Mouse (Mus musculus): ENCODE results near the gene Ttc39a.

Ttc39a gene

GRCm38 (mm10) chr4:109420138-109420795 lies 13.8 kb downstream of the Ttc39a start:
- in situ Hi-C loops (cut with MseI, MboI): no loop called here

- in situ Hi-C loops (cut with MseI, MboI): no loop called here
Observed at GRCm38 (mm10) chr4:109421608-109422007, 15.2 kb downstream of the Ttc39a start.

GRCm38 (mm10) chr4:109422436-109422835 lies 16.0 kb downstream of the Ttc39a start:
- in situ Hi-C loops (cut with MseI, MboI): no loop called here

- in situ Hi-C loops (cut with MseI, MboI): no loop called here
Observed at GRCm38 (mm10) chr4:109423438-109423837, 17.0 kb downstream of the Ttc39a start.

- in situ Hi-C loops (cut with MseI, MboI): no loop called here
Observed at GRCm38 (mm10) chr4:109427058-109427457, 20.6 kb downstream of the Ttc39a start.

- in situ Hi-C loops (cut with MseI, MboI): no loop called here
Observed at GRCm38 (mm10) chr4:109430250-109430649, 23.8 kb downstream of the Ttc39a start.

GRCm38 (mm10) chr4:109430854-109431253 lies 24.4 kb downstream of the Ttc39a start:
- in situ Hi-C loops (cut with MseI, MboI): no loop called here

GRCm38 (mm10) chr4:109432668-109433375 lies 26.4 kb downstream of the Ttc39a start:
- in situ Hi-C loops (cut with MseI, MboI): no loop called here

GRCm38 (mm10) chr4:109433641-109434040 lies 27.2 kb downstream of the Ttc39a start:
- in situ Hi-C loops (cut with MseI, MboI): no loop called here

GRCm38 (mm10) chr4:109434256-109434655 lies 27.8 kb downstream of the Ttc39a start:
- in situ Hi-C loops (cut with MseI, MboI): no loop called here

- in situ Hi-C loops (cut with MseI, MboI): no loop called here
Observed at GRCm38 (mm10) chr4:109437913-109438878, 31.8 kb downstream of the Ttc39a start.

GRCm38 (mm10) chr4:109439101-109439500 lies 32.7 kb downstream of the Ttc39a start:
- in situ Hi-C loops (cut with MseI, MboI): no loop called here

GRCm38 (mm10) chr4:109439825-109440248 lies 33.4 kb downstream of the Ttc39a start:
- in situ Hi-C loops (cut with MseI, MboI): no loop called here

GRCm38 (mm10) chr4:109440381-109440780 lies 34.0 kb downstream of the Ttc39a start:
- in situ Hi-C loops (cut with MseI, MboI): no loop called here

GRCm38 (mm10) chr4:109441000-109441399 lies 34.6 kb downstream of the Ttc39a start:
- in situ Hi-C loops (cut with MseI, MboI): no loop called here

GRCm38 (mm10) chr4:109442126-109442525 lies 35.7 kb downstream of the Ttc39a start:
- in situ Hi-C loops (cut with MseI, MboI): no loop called here

- in situ Hi-C loops (cut with MseI, MboI): no loop called here
Observed at GRCm38 (mm10) chr4:109442649-109443048, 36.2 kb downstream of the Ttc39a start.

GRCm38 (mm10) chr4:109444471-109444870 lies 38.0 kb downstream of the Ttc39a start:
- in situ Hi-C loops (cut with MseI, MboI): no loop called here

- in situ Hi-C loops (cut with MseI, MboI): no loop called here
Observed at GRCm38 (mm10) chr4:109444951-109445350, 38.5 kb downstream of the Ttc39a start.

GRCm38 (mm10) chr4:109445397-109445796 lies 39.0 kb downstream of the Ttc39a start:
- in situ Hi-C loops (cut with MseI, MboI): no loop called here

GRCm38 (mm10) chr4:109445956-109446355 lies 39.5 kb downstream of the Ttc39a start:
- in situ Hi-C loops (cut with MseI, MboI): no loop called here

- in situ Hi-C loops (cut with MseI, MboI): no loop called here
Observed at GRCm38 (mm10) chr4:109448531-109448930, 42.1 kb downstream of the Ttc39a start.

Data from mouse trophoblast stem cell (cell line).